Mouse (Mus musculus): ENCODE data around the gene Gas7.

Gas7 gene

DNA sequence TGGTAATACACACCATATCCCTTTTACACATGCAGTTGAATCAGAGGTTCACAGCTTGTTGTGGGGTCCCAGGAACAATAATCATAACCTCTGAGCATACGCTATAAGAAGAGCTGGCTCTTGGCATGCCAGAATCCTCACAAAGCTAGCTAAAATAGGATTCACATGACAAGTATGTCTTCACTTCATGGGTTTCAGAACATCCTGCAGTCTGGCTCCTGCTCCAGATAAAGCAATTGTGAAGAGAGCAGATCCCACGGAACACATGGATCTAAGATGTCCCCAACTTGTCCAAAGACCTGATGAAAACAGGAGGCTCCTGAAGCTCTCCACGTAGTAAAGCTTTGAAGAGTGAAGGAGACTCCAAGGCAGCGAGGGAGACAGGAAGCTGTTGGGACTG, 260.1 kb downstream of the Gas7 start:
- CTCF ChIA-PET, result no interaction called here

DNA sequence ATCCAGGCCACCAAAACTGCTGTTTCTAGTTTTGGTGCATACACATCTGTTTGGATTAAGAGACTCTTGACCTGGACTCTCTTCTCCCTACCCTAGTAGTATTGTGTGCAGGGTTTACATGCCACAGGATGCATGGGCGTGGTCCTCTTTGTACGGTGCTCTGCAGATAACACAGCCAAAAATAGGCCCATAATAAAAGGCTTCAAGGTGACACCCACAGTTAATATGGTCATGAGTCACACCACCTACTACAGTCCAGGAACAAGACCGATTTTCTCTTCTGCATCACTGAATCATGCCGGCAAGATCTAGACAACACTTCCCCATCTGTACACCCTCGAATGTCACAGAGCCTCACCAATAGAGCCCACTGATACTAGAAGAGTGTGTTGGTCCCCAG, 266.2 kb downstream of the Gas7 start:
- CTCF ChIA-PET, result no interaction called here

DNA sequence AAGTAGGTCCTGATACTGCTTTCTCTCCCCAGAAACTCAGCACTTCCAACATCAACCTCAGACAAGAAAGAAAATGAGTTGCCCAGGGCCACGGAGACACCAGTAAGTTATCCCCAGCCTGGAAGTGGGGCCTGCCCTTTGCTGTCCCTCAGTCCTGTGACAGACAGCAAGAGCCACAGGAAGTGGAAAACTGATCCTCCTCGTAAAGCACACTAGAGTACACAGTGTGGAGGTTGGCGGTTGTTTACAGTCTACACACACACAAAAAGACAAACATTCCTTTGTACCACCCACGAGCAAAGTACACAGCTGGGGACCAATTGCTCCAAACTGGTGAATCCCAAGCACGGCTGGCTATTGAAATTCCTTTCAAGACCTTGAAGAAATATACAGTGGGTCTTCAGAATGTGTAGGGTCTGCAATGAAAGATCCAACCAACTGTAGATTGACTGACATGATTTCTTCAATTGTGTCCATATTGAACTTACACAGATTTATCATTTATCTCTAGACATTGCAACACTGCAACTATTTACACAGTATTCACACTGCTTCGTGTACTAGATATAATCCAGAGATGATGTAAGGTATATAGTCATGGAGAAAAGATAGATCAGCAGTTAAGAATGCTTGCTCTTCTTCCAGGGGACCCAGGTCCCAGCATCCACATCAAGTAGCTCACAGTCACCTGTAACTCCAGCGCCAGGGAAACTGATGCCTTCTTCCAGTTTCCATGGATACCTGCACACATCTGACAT, 267.3 kb downstream of the Gas7 start:
- CTCF ChIA-PET, result no interaction called here

DNA sequence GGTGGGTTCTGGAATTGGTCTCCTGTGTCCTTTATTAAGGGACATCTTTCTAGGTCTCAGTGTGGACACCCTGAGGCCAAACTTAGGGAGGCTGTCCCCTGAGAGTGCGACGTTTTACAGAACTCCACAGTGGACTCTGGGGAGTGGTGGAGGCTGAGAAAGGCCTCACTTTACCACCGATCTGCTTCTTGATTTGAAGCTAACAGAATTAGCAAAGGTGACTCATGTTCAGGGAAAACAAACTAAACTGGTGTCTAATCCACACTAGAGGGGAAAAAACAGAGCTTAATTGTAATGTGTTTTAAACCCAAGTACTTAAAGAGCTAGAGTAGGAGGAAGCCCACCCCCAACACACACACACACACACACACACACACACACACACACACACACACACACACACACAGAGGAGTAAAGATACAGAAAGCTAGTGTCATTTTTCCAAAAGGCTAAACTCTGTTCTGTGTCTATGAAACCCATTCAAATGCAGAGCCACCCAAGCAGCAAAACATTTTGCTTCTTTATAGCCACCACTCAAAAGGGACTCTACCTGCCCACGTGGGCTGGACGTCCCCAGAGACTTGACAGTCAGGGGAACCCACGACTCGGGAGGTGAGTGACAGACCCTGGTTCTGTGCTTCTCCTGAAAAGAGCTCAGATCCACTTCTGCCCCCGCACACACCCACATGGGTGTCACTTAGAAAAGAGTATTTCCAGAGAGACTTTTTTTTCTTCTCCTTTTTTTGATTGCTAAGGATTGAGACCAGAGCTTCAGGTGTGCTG, 268.2 kb downstream of the Gas7 start:
- CTCF ChIA-PET, result no interaction called here

DNA sequence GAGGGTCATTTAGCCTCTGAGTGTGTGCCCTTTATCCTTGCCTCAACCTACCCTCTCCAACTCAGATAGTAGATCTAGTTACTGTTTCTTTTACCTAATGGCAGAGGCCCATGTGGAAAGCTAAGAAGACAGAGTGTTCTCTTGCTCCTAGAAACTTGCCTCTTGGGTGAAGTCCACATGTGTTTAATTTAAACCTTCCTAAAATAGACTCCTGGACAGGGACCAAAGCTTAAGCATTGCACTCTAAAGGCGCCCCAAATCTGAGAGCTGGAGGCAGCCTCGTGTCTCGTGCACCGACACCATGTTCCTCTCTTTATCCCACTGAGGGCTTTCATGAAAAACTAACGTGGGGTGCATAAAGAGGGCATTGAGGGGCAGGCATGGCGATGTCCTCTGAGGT, 271.9 kb downstream of the Gas7 start:
- CTCF ChIA-PET, result no interaction called here

DNA sequence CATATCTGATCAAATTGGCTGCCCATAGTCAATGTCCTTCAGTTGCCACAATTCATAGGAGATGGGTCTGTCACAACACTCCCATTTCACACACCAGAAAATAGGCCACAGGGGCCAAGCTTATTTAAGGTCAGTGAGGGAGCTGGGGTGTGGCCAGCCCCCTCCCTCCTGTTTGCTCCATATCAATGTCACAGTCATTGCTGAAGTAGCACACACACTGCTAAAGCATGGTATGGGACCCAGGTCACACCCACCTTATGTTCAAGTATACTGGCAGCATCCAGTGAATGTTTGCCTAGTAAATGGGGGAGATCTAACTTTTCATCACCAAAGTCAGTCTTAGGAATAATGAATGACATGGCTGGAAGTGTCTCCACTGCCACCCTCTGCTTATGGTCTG, 273.5 kb downstream of the Gas7 start:
- CTCF ChIA-PET, result no interaction called here

DNA sequence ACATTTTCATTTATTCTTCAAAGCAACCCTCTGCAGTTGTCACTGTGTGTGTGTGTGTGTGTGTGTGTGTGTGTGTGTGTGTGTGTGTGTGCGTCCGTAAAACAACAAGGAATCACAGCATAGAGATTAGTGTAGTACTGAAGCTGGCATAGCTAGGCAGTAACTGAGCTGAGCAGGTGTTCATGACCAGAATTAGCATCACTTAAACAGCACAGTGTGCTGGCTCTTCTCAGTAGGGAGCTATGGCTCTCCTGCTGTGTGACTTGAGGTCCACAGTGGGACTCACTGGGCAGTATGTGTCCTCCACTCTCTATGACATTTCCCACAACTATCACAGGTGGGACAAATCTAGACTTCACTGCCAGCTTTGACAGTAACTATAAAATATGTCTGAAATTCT, 275.8 kb downstream of the Gas7 start:
- CTCF ChIA-PET, result no interaction called here

DNA sequence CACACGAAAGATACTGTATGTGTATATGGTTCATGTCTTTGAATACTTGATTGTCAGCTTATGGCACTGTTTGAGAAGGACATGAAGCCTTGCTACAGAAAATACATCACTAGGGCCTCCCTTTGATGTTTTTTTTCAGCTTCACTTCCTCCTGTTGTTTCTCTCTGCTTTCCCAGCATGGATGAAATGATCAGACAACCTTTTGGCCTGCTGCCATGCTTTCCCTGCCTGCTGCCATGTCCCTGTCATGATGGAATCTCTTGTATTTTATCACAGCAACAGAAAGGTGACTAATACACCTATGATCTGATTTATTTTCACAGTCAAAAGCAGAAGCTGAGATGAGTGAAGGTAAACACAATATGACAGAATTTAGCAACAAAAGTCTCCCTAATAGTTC, 278.5 kb downstream of the Gas7 start:
- CTCF ChIA-PET, result no interaction called here

DNA sequence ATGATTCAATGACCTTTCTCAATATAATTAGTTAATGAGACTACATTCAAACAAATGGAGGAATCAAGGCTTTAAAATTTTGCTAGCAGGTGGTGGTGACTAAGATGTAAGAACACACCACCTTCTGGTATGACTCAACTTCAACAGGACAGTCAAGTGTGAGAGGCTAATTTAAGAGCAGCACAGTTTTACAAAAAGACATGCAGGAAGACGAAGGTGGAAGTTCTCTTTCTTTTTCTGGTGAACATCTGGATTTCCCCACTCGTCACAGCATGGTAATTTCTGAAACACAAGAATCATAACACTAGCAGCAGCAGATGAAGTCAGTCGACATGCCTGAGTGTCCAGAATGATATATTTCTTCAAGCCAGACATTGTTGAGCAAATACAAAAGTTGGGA, 279.4 kb downstream of the Gas7 start:
- CTCF ChIA-PET, result no interaction called here

DNA sequence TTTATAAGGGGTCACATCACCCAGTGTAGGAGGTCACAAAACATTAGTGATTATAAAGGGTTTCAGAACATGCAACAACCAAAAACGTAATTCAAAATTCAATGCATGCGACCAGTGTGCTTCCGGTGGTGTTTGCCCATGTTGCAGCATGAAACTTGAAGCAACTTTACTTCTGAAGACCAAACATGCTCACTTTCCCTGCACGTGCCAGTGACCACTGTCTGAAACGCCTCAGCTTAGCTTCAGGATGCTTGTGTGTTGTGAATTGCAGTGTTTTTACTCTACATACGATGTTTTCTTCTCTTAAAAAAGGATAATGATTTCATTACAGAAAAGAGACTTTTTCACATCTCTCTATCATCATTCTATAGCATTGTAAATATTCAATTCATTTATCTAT, 283.1 kb downstream of the Gas7 start:
- CTCF ChIA-PET, result no interaction called here

All from spleen, embryonic (tissue).